Mouse (Mus musculus): ENCODE data around the gene Lrch4. TPM values are rescaled to one million over a fixed set of nuclear protein-coding genes. Genes with fewer than 3 reads are reported as not detected.
"Not testable (repeated sequence)": the region's sequence is repeated elsewhere in the genome, so short reads cannot be mapped to it uniquely, and the experiment has no call there.

Lrch4 gene
- polyA plus RNA-seq, 1 experiment, result 25.5 TPM

GRCm38 (mm10) chr5:137610548-137611244 is 18.2 kb upstream of the Lrch4 start:
- no peak for DNase-seq (ENCODE audit: low read depth, low spot score)
- 41% methylated on average over 12 of the region's 12 CpGs for WGBS

- DNase-seq (ENCODE audit: low read depth, low spot score), result no peak
- 25% methylated on average over 6 of the region's 6 CpGs for WGBS
Observed at GRCm38 (mm10) chr5:137611245-137611602, 17.7 kb upstream of the Lrch4 start.

- 77% methylated on average over 5 of the region's 5 CpGs for WGBS
- no peak for DNase-seq (ENCODE audit: low read depth, low spot score)
Observed at GRCm38 (mm10) chr5:137613076-137613475, 15.8 kb upstream of the Lrch4 start.

GRCm38 (mm10) chr5:137613550-137613949 is 15.4 kb upstream of the Lrch4 start, which contains the start of gene Pcolce:
TSS of gene Pcolce (minus strand) at chr5:137613784.
- no peak for DNase-seq (ENCODE audit: low read depth, low spot score)
- WGBS, result 23% methylated on average over 11 of the region's 11 CpGs

- WGBS, result 87% methylated on average over 2 of the region's 2 CpGs
- DNase-seq (ENCODE audit: low read depth, low spot score), result not testable (repeated sequence)
Observed at GRCm38 (mm10) chr5:137614921-137615320, 14.0 kb upstream of the Lrch4 start.

GRCm38 (mm10) chr5:137615347-137615746 is 13.6 kb upstream of the Lrch4 start:
- no peak for DNase-seq (ENCODE audit: low read depth, low spot score)
- 56% methylated on average over 7 of the region's 7 CpGs for WGBS

- 57% methylated on average over 11 of the region's 11 CpGs for whole genome bisulfite sequencing
Observed at GRCm38 (mm10) chr5:137623937-137624530, 4.9 kb upstream of the Lrch4 start.

GRCm38 (mm10) chr5:137627991-137628390 is 930 bp upstream of the Lrch4 start:
- WGBS, result under 1% methylated on average over 9 of the region's 9 CpGs
- DNase-seq (ENCODE audit: low read depth, low spot score), result no peak

More at GRCm38 (mm10) chr5:137623937-137624530, 4.9 kb upstream of the Lrch4 start:
- no peak for DNase-seq (ENCODE audit: low read depth, low spot score)

GRCm38 (mm10) chr5:137629306-137629721 is 393 bp downstream of the Lrch4 start:
- no peak for DNase-seq (ENCODE audit: low read depth, low spot score)
- under 1% methylated on average over 23 of the region's 23 CpGs for WGBS

GRCm38 (mm10) chr5:137629906-137630545 is 1.1 kb downstream of the Lrch4 start:
- no peak for DNase-seq (ENCODE audit: low read depth, low spot score)

GRCm38 (mm10) chr5:137630602-137631001 is 1.7 kb downstream of the Lrch4 start:
- WGBS, result 12% methylated on average over 3 of the region's 3 CpGs
- no peak for DNase-seq (ENCODE audit: low read depth, low spot score)

More at GRCm38 (mm10) chr5:137629906-137630545, 1.1 kb downstream of the Lrch4 start:
- WGBS, result 6% methylated on average over 6 of the region's 6 CpGs

GRCm38 (mm10) chr5:137631171-137631570 is 2.2 kb downstream of the Lrch4 start:
- DNase-seq (ENCODE audit: low read depth, low spot score), result no peak
- 28% methylated on average over 9 of the region's 9 CpGs for WGBS

- WGBS, result 54% methylated on average over 4 of the region's 4 CpGs
- DNase-seq (ENCODE audit: low read depth, low spot score), result no peak
Observed at GRCm38 (mm10) chr5:137631591-137631990, 2.7 kb downstream of the Lrch4 start.

GRCm38 (mm10) chr5:137633397-137634084 is 4.6 kb downstream of the Lrch4 start:
- DNase-seq (ENCODE audit: low read depth, low spot score), result no peak
- whole genome bisulfite sequencing, result 54% methylated on average over 12 of the region's 12 CpGs

GRCm38 (mm10) chr5:137639472-137639871 is 10.6 kb downstream of the Lrch4 start:
- no peak for DNase-seq (ENCODE audit: low read depth, low spot score)
- WGBS, result 74% methylated on average over 7 of the region's 7 CpGs

GRCm38 (mm10) chr5:137641054-137641453 is 12.1 kb downstream of the Lrch4 start, which contains the start of gene Sap25:
TSS of gene Sap25 (plus strand) at chr5:137641334.
- 82% methylated on average over 19 of the region's 19 CpGs for WGBS

GRCm38 (mm10) chr5:137642886-137643285 is 14.0 kb downstream of the Lrch4 start:
- DNase-seq (ENCODE audit: low read depth, low spot score), result no peak
- WGBS, result 50% methylated on average over 4 of the region's 4 CpGs

More at GRCm38 (mm10) chr5:137641054-137641453, 12.1 kb downstream of the Lrch4 start, which contains the start of gene Sap25:
- DNase-seq (ENCODE audit: low read depth, low spot score), result no peak

GRCm38 (mm10) chr5:137644484-137644883 is 15.6 kb downstream of the Lrch4 start:
- DNase-seq (ENCODE audit: low read depth, low spot score), result no peak
- 70% methylated on average over 19 of the region's 19 CpGs for WGBS

GRCm38 (mm10) chr5:137645091-137645651 is 16.2 kb downstream of the Lrch4 start:
- 9% methylated on average over 44 of the region's 44 CpGs for WGBS
- DNase-seq (ENCODE audit: low read depth, low spot score), result no peak

GRCm38 (mm10) chr5:137645652-137646091 is 16.8 kb downstream of the Lrch4 start, which contains the start of gene Irs3:
TSS of gene Irs3 (minus strand) at chr5:137645714.
- no peak for DNase-seq (ENCODE audit: low read depth, low spot score)
- 49% methylated on average over 11 of the region's 11 CpGs for WGBS
